Mouse (Mus musculus) layer of hippocampus, adult 9-10 months (tissue): ENCODE data around the gene Kcnk3.

Experiments
- DNase-seq: peaks from one replicate; pipeline ENCODE4 v3.0.0; 2022; ENCODE audit warnings: low spot score

The Kcnk3 gene

DNA sequence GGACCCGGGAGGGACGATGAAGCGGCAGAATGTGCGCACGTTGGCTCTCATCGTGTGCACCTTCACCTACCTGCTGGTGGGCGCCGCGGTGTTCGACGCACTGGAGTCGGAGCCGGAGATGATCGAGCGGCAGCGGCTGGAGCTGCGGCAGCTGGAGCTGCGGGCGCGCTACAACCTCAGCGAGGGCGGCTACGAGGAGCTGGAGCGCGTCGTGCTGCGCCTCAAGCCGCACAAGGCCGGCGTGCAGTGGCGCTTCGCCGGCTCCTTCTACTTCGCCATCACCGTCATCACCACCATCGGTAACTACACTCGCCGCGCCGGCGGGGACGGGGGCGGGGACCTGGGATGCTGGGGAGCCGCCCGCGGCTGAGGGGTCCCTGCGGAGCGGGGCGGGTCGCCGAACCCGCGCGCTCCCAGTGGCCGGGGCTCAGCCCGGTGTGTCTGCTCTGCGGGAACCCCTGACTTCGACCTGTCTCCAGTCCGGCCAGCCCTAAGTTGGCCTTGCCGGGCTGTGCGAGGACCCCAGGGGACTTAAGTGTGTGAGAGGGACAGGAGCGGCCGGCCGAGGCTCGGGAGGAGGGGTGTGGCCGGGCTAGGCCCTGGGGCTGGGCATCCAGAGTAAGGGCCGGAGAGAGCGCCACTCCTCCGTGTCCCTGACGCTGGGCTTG, 465 bp downstream of the Kcnk3 start:
- no peak for DNase-seq

GRCm38 (mm10) chr5:30589069-30589468, 1.1 kb downstream of the Kcnk3 start:
- DNase-seq = no peak

- DNase-seq = no peak
Observed at GRCm38 (mm10) chr5:30589546-30589945, 1.6 kb downstream of the Kcnk3 start.

DNA sequence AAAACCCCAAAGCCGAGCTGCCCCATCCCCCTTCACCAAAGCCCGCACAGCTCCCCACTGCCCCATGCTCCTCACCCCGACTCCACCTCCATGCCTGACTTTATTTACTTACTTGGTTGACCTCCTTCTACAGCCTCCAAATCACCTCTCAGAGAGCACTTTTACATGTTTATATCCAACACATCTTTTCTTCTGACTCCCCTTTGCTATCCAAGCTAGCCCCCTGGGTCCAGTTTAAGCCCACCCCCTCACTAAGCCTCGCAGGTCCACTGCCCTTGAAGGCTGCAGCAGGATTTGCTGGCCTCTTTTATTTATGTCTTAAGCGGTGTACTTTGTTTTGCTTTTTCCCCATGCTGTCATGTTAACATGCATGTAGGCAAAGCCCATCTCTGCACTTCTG, 2.3 kb downstream of the Kcnk3 start:
- DNase-seq = no peak

DNA sequence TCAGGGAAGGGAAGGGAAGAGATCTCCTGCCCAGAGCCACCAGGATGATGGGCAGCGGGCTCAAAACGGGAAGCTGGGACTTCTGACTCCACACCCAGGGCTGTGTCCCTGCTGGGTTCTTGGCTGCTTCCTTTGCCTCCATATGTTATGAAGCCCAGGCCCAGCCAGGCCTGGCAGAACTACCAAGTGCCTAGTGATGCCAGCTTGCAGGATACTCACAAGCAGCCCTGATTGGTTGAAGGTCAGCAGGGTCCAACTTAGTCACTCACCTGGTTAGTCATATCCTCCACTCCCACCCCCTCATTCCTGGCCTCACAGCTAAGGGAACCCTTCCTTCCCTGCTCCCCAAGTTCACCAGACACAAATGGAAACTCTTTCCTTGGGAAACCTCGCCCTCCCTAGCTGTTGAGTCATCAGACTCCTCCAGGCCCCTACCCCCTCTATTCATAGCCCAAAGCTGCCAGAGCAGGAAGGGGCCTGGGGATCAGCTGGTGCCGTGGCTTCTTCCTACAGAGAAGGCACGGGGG, 3.3 kb downstream of the Kcnk3 start:
- no peak for DNase-seq

GRCm38 (mm10) chr5:30591786-30592185, 3.8 kb downstream of the Kcnk3 start:
- no peak for DNase-seq

DNA sequence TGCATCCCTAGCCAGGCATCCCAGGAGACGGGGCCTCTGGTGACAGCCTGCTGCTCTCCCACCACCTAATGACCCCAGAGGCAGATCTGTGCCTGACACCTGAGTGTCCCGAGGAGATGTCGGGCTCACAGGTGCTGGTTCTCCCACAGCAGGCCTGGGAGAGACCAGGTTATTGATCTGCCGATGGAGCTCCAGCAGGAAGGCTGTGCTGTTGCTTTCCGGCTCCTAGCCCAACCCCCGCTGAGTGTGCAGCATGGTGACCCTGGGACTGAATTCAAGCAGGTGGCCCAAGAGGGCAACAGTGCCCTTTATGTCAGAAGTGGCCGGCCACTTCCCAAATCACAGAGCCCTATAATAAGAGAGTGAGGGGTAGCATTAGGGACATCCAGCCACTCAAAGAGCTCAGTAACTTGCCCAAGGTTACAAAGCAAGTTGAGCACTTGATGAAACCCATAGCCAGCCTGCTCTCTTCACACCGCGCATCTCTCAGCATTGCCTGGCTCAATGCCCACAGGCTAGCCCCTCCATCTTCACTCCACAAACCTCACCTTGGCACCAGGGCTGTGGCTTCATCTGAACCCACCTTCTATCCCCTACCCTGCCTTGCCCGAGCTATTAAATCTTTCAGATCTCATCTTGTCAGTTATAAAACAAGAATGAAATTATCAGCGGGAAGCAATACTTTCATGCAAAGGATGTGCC, 4.5 kb downstream of the Kcnk3 start:
- no peak for DNase-seq

DNA sequence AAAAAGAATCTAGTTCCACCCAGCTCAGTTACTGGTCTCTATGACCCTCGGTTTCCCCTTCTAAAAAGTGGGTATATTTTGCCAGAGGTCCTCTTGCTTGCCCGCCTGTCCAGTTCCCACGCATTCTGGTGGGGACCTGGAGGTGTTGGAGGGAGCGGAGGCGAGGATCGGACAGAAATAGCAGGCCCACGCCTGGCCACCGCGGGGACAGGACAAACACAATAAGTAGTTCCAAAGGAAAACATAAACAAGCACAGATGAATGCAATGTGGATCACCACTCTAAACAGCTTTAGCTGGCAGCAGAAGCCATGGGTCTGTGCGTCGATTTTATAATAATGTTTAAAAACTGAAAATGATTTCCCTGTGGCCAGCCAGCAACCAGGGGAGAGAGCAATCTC, 5.4 kb downstream of the Kcnk3 start:
- DNase-seq = no peak

DNA sequence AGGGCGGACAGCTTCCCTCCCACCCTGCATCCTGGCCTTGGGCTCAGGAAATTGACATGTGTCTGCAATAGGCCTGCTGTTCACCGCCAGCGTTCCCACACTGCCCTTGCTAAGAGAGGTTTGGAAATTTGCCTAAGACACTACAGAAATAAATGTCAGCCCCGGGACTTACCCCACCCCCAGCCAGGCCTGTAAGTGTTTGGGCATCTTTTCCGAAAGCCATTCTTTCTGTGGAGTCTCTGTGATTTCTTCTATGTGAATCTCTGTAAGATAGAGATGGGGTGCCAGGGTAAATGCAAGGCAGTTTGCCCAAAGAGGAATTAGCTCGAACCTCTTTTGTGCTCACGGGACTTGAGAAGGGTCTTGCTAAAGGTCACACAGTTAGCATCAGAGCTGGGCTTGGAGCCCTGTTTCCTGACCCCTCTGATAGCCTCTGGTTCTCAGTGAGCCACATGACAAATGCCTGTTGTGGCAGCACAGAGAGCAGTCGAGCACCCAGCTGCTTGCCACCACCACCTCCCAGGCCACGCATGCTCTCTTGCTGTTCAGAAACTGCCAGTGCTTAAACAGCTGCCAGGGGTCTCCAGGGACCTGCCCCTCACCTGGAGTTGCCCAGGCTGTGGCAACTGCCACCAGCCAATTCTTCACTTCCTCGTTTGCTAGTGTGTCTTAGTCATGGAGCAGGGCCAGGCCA, 6.0 kb downstream of the Kcnk3 start:
- DNase-seq = no peak

GRCm38 (mm10) chr5:30594953-30595560, 7.1 kb downstream of the Kcnk3 start:
- no peak for DNase-seq

GRCm38 (mm10) chr5:30601397-30601796, 13.4 kb downstream of the Kcnk3 start:
- DNase-seq = no peak

DNA sequence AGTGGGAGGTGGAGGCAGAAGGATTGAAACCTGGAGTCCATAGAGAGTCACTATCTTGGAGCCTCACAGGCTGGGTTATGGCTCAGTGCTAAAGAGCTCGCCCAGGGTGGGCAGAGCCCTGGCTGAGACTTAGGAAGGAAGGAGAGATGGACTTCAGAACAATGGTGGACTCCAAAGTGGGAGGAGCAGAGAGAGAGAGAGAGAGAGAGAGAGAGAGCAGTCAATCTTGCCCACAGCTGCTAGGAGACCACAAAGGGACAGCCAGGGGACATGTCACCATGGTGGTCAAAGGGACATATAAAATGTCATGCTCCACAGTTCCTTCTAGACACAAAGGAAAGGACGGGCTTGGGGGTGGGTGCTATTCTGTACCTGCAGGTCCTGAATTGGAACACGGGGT, 15.3 kb downstream of the Kcnk3 start:
- DNase-seq = no peak

DNA sequence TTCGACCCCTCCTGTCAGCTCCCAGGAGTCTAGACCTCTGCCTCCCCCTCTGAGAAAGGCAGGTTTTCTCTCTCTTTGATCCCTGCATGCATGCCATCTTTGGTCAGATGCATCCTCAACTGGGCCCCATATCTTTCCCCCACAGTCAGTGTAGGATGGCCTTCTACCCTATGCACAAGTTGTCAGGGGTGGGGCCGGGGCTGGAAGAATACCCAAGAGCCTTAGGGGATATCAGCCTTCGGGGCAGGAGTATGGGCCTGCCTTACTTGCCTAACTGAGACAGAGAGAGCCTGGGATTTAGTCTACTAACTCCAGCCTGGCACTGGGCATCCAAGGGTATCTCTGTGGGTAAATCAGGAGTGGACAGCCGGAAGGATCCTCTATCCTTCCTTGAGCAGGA, 16.0 kb downstream of the Kcnk3 start:
- no peak for DNase-seq

DNA sequence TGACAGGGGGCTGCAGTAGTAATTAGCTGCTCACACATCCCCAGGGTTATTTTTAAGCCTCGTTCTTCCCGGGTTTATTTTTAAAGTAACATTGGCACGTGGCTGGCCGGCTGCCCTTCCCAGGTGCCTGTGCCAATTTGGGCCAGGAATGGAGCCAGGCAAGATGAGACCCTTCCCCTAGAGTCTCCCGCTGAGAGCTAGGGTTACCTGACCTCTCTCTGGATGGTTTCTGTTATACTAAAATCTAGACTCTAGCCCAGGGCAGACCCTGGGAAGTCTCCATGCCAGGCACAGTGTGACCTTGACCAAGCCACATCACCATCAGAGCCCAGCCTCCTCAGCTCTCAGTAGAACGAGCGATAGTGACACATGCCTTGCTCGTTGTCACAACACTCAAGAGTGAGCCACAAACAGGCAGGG, 16.8 kb downstream of the Kcnk3 start:
- no peak for DNase-seq

DNA sequence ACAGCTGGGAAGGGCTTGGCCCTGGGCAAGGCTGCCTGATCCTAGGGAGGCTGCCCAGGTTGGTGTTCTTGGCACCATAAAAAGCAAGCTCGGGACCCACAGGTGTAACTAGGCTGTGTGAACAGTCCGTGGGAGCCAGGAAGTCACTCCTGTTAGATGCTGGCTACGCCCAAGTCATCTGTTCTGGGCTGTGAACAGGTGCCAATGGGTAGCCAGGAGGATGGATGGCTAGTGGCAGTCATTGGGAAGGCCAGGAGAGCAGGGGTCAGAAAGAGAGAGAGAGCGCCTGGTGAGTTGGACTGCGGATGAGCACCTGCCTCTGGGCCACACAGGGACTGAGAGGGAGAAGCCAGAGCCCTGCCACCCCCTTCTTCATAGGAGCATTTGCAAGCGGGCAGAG, 17.7 kb downstream of the Kcnk3 start:
- no peak for DNase-seq

DNA sequence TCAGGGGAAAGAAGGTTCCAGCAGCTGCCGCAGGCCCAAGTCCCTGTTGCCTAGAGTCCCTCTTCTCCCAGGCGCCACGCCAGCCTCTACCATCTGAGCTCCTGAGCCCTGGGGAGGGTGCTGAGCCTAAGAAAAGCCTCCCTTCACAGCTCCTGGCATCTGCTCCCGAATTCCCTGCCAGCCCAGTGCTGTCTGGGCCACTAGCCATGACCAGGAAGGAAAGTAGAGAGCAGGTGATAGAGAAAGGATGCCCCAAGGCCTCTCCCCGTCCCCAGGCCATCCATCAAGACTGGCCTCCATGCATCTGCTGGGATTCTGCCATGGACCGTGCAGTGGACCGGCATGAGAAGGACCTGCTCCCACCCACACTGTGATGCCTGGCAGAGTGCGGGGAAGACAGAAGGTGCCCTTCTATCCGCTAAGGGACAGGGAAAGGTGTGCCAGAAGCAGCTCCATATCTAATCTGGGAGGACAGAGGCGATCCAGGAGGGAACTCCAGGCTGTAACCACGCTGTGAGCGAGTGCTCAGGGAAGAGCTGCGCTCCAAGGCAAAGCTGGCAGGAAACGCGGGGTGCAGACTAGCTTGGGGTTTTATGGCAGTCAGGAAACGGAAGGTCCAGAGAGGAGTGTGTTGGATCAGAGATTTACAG, 18.6 kb downstream of the Kcnk3 start:
- no peak for DNase-seq

DNA sequence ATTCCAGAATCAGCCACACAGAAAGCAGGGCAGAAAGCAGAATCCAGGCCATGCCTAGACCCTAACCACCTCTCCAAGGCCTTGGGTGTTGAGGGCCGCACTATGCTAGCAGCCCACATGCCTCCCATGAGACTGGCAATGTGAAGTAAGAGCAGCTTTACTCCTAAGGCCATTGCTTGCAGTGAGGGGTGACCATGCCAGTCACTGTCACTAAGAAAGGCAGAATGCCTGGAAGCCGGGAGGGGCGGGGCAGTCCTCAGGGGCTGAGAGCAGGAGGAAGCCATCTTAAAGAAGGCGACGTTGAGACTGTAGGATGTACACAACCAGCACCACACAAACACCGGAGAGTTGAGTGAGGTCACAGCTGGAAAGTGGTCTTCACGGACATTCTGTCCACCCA, 21.1 kb downstream of the Kcnk3 start:
- no peak for DNase-seq

DNA sequence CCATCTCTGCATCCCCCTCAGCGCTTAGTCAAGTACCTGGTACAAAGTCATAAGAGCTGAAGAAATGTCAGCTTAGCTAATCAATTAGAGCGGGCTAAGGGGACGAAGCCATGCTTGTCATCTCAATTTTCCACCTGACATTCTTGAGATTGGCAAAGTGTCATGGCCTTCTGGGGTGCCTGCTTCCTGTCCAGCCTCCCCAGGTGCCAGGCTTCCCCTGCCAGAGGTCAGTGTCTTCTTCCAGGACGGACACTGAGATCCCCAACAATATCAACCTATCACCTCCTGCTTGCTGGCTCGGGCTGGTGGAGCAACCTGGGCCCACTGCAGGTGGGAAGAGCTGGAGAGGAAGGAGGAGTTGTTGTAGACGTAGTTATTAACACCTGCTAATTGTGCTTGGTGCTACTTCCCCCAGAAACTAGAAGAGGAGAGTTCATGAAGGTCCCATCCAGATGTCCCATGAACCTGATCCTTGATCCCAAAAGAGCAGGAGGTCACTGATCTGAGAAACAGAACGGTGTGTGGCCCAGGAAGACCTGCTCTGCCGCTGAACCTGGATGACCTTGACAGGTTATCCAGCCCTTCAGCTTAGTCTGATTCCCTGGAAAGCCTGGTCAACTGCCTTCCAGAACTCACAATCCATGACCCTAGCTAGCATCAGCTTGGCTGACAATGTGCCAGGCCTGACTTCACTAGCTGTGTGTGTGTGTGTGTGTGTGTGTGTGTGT, 22.1 kb downstream of the Kcnk3 start:
- no peak for DNase-seq

- DNase-seq = no peak
Observed at GRCm38 (mm10) chr5:30611091-30611490, 23.1 kb downstream of the Kcnk3 start.

DNA sequence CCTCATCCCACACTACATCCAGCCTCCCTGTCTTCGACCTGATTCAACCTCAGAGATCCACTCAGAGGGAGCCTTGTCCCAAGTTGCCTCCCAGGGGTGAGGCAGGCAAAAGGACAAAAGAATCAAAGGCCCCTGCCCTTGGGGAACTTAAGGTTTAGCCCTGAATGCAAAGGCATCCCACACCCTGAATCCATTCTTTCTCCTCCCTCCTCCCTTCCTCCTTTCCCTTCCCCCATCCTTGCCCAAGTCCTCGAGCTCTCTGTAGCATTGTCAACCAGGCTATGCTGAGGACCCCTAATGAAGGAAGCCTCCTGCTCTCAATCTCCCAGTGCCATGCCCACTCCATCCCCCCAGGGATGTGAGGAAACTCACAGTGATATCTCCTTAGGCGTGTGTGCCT, 23.7 kb downstream of the Kcnk3 start:
- DNase-seq = no peak

- no peak for DNase-seq
Observed at GRCm38 (mm10) chr5:30612575-30612974, 24.6 kb downstream of the Kcnk3 start.

DNA sequence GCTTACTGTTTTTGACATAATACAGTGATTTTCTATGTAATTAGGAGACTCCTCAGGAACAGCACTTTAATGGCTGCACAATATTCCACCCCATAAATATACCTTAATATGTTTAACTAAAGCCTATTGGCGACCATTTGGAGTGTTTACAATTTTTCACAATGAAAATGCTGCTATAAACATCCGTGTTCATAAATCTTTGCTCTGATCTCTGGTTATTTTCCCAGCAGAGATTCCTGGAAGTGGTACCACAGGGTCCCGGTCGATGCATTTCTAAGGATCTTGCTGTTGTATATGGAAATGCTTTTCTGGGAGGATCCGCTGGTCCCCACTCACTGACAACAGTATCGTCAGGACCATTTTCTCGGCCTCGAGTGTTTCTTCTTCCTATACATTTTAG, 25.3 kb downstream of the Kcnk3 start:
- DNase-seq = no peak
